Mouse (Mus musculus): ENCODE results near the gene Tmem9. TPM values are rescaled to one million over a fixed set of nuclear protein-coding genes. Genes with fewer than 3 reads are reported as not detected.

Gene Tmem9
- polyA plus RNA-seq, 1 experiment: 18.2 TPM

DNA sequence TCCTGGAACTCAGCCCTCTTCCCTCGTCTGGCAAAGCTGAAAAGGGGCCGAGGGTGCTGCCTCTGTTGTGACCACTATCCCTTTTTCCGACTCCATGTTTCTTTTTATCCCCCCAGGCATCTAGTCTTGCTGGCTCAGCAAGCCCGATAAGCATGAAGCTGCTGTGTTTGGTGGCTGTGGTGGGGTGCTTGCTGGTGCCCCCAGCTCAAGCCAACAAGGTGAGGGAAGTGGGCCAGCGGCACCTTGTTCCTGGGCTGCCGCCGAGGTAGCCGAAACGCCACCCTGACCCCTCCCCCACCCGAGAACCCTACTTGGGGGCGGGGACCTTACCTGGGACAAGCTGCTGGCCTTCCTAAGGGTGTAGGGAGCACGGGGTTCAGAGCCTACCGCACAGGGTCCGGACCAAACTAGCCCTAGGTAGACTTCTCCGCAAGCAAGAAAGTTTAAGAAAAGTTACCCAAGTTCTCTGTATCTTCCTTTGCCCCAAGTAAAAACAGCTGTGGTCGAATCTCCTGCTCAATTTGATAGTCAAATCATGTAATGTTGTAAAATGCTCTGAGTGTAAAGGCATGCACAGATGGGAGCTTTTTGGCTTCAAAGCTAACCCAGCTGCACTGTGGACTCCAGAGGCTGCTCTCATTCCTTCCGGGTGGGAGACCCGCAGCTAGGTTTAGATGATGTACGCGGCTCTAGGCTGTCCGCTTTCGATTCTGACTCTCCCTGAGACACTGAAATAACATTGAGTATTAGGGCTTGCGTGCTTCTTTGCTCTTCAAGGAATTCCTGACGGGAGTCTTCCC lies 10.6 kb downstream of the Tmem9 start:
- TF ChIP-seq CTCF (IDR thresholded peaks at IDR 0.05; ENCODE audit: low read depth, low read length) (no peak), POLR2A (IDR thresholded peaks at IDR 0.05; ENCODE audit: borderline replicate concordance, low read depth, low read length) (no peak)
- H3K27ac ChIP-seq (ENCODE audit: insufficient read depth, low read depth, low read length): no peak overlapping the region

DNA sequence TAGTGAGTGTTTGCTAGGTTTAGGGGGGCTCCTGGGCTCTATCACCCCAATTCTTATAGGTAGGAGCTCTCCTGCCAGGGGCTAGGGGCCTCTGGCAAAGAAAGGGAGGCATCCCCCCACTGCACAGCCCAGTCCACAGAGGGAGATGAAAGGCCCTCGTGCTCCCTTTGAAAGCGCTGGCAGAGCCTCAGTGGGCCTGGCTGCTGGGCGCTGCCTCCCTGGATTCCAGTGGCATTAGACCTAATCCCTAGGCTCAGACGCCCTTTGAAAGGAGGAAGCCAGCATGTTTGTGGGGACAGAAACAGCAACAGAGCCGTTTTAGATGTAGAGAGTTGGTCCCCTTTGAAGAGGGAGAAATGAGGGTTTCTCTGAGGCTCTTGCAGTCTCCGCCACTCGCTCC lies 22.3 kb downstream of the Tmem9 start:
- TF ChIP-seq POLR2A (IDR thresholded peaks at IDR 0.05; ENCODE audit: borderline replicate concordance, low read depth, low read length) (no peak), CTCF (IDR thresholded peaks at IDR 0.05; ENCODE audit: low read depth, low read length) (no peak)
- no peak overlapping the region for H3K27ac ChIP-seq (ENCODE audit: insufficient read depth, low read depth, low read length)
- no peak overlapping the region for H3K4me3 ChIP-seq (ENCODE audit: insufficient read depth, low read length)
- H3K4me1 ChIP-seq (ENCODE audit: control insufficient read depth, insufficient read depth, low read length): no peaks in the 10 kb centered on the region

More for the DNA sequence above, 10.6 kb downstream of the Tmem9 start:
- peak overlapping the region; percentile 78 for H3K4me3 ChIP-seq (ENCODE audit: insufficient read depth, low read length)
- peaks cover 6% of the 10 kb centered on the region for H3K4me1 ChIP-seq (ENCODE audit: control insufficient read depth, insufficient read depth, low read length)

DNA sequence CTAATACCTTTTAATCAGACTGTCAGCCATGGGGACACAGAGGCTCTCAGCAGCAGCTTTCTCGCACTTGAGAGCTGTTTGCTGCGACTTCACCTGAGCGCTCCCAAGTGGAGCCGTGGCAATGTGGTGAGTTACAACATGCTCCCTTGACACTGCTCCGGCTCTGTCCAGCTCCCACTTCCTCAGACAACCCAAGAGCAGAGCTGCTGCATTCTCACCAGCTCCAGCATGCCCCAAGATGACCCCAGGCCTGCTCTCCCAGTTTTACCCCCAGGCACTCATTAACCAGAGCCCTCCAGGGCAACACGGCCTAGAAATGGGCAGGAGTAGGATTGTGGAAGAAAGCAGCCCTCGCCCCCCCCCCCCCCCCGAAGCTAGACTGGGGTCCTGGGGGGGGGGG lies 23.7 kb downstream of the Tmem9 start:
- Histone ChIP-seq H3K4me3 (ENCODE audit: insufficient read depth, low read length) (no peak overlapping the region), H3K27ac (ENCODE audit: insufficient read depth, low read depth, low read length) (no peak overlapping the region), H3K4me1 (ENCODE audit: control insufficient read depth, insufficient read depth, low read length) (no peaks in the 10 kb centered on the region)
- no peak for TF ChIP-seq CTCF (IDR thresholded peaks at IDR 0.05; ENCODE audit: low read depth, low read length)
- no peak for TF ChIP-seq POLR2A (IDR thresholded peaks at IDR 0.05; ENCODE audit: borderline replicate concordance, low read depth, low read length)

DNA sequence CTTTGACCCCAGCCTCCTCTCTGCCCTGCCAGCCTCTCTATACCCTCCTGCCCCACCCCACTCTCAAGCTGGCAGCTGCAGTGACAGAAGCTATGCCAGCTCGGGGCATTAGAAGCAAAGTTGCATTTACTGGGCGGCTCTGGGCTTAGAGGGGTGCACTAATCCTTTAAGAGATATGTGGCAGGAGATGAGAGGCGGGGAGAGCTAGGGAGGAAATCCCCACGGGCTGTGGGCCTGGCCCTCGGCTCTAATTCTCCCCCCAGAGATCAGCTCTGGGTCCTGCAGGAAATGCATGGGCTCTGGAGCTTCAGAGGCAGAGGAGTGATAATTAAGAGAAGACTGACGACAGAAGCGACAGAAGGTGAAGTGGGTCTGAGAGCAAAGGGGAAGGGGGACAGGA lies 25.0 kb downstream of the Tmem9 start:
- H3K27ac ChIP-seq (ENCODE audit: insufficient read depth, low read depth, low read length): no peak overlapping the region
- H3K4me1 ChIP-seq (ENCODE audit: control insufficient read depth, insufficient read depth, low read length): no peaks in the 10 kb centered on the region
- TF ChIP-seq POLR2A (IDR thresholded peaks at IDR 0.05; ENCODE audit: borderline replicate concordance, low read depth, low read length): no peak
- TF ChIP-seq CTCF (IDR thresholded peaks at IDR 0.05; ENCODE audit: low read depth, low read length): no peak
- H3K4me3 ChIP-seq (ENCODE audit: insufficient read depth, low read length): no peak overlapping the region

DNA sequence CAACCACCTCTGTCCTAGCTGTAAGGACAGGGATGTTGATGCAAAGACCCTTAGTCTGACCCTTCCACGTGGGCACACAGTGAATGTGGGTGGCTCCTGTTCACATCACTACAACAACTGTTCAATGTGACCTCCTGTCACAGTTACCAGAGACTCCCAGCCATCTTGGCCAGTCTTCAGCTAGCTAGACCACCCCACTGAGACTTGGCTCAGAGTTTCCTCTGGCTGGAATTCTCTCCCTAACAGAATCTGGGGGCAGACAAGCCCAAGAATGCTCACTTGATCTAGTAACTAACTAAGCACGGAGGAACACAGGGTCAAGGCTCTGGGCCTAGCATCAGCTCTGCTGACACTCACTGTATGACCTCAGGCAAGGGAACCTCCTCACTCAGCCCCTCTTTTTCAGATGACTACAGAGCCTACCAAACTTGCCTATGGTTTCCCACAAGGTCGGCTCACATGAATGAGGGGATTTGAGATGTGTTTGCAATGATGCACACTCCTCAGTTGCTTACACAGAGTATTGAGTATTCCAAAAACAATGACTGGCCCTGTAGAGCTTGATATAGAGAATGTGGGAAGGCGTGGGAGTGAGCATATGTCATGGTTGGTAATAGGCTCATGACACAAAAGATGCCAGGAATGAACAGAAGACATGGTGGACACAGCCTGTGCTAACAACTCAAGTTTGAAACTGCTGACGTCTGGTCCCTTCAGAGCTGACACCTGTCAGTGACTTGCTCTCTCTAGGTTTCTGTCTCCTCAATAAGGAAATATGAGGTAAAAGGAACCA lies 31.0 kb downstream of the Tmem9 start:
- Histone ChIP-seq H3K27ac (ENCODE audit: insufficient read depth, low read depth, low read length) (no peak overlapping the region), H3K4me1 (ENCODE audit: control insufficient read depth, insufficient read depth, low read length) (no peaks in the 10 kb centered on the region), H3K4me3 (ENCODE audit: insufficient read depth, low read length) (no peak overlapping the region)
- TF ChIP-seq CTCF (IDR thresholded peaks at IDR 0.05; ENCODE audit: low read depth, low read length): no peak
- no peak for TF ChIP-seq POLR2A (IDR thresholded peaks at IDR 0.05; ENCODE audit: borderline replicate concordance, low read depth, low read length)

DNA sequence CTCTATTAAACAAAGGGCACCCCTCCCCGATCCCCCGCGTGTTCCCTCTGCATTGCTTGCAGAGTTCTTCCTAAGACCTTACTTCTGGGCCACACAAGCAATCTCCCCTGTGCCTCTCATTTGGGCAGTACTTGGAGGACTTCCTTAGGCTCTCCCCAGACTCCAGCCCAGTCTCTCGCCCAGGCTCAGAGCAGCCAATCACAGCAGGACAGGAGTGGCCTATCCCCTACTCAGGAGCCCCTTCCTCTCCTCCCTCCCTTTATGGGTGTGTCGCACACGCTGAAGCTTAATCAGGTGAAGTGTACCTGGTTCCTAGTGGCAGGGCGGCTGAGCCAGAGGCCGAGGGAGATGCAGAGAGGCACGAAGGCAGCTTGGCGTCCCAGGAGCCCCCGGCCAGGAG lies 32.5 kb downstream of the Tmem9 start:
- no peaks in the 10 kb centered on the region for H3K4me1 ChIP-seq (ENCODE audit: control insufficient read depth, insufficient read depth, low read length)
- H3K4me3 ChIP-seq (ENCODE audit: insufficient read depth, low read length): no peak overlapping the region
- TF ChIP-seq POLR2A (IDR thresholded peaks at IDR 0.05; ENCODE audit: borderline replicate concordance, low read depth, low read length) (no peak), CTCF (IDR thresholded peaks at IDR 0.05; ENCODE audit: low read depth, low read length) (no peak)
- H3K27ac ChIP-seq (ENCODE audit: insufficient read depth, low read depth, low read length): no peak overlapping the region

DNA sequence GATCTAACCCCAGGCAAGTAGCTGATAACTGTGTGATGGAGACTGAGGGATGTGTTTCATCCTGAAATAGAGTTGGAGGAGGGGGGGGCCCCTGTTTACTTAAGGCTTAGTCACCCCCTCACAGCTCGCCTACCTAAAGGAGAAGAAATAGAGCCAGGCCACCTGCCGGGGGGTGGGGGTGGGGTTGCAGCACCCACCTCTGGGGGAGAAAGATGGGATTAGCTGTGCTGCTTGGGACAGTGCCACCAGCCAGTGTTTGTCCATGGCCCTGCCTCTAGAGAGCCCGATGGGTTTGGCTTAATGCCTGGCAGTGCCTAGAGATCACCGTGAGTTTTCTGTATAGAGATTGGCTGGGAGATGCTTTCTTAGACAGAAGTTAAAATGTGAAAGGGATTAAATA lies 32.9 kb downstream of the Tmem9 start:
- Histone ChIP-seq H3K27ac (ENCODE audit: insufficient read depth, low read depth, low read length) (no peak overlapping the region), H3K4me3 (ENCODE audit: insufficient read depth, low read length) (no peak overlapping the region), H3K4me1 (ENCODE audit: control insufficient read depth, insufficient read depth, low read length) (no peaks in the 10 kb centered on the region)
- TF ChIP-seq CTCF (IDR thresholded peaks at IDR 0.05; ENCODE audit: low read depth, low read length) (no peak), POLR2A (IDR thresholded peaks at IDR 0.05; ENCODE audit: borderline replicate concordance, low read depth, low read length) (no peak)

DNA sequence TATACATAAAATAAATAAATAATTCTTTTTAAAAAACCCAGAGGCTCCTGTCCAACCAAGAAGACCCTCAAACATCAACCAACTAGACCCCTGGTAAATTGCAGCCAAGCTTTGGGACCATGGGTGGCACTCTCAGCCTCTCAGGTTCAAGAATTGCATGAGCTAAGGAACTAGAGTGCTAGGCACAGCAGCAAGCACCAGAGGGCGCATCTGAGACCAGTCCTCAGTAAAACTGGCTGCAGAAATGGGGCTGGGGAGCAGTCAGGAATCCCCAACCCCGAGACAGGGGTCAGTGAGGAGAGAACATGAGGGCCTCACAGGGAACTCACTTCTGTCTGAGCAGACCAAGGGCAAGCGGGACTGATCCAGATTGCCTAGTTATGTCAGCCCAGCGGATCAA lies 37.8 kb downstream of the Tmem9 start:
- TF ChIP-seq POLR2A (IDR thresholded peaks at IDR 0.05; ENCODE audit: borderline replicate concordance, low read depth, low read length) (no peak), CTCF (IDR thresholded peaks at IDR 0.05; ENCODE audit: low read depth, low read length) (peak; percentile 67)

DNA sequence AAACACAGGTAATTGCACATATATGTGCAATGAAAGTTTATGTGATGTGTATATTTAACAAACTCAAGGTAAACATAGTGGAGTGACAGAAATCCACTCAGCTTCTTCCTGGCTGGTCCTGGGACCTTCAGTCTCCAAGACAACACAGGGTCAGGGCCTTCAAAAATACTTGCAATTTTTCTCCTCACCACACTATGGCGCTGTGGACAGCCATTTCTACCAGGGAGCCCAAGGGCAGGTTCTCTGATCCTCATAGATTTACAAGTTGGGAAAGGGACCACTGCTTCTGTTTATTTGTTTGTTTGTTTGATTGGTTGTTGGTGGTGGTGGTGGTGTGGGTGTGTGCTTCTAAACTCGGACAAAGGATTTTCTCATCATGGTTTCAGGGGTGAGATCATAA lies 39.5 kb downstream of the Tmem9 start:
- Histone ChIP-seq H3K4me1 (ENCODE audit: control insufficient read depth, insufficient read depth, low read length) (no peaks in the 10 kb centered on the region), H3K4me3 (ENCODE audit: insufficient read depth, low read length) (no peak overlapping the region), H3K27ac (ENCODE audit: insufficient read depth, low read depth, low read length) (no peak overlapping the region)
- no peak for TF ChIP-seq CTCF (IDR thresholded peaks at IDR 0.05; ENCODE audit: low read depth, low read length)
- no peak for TF ChIP-seq POLR2A (IDR thresholded peaks at IDR 0.05; ENCODE audit: borderline replicate concordance, low read depth, low read length)

More for the DNA sequence above, 37.8 kb downstream of the Tmem9 start:
- Histone ChIP-seq H3K4me3 (ENCODE audit: insufficient read depth, low read length) (no peak overlapping the region), H3K27ac (ENCODE audit: insufficient read depth, low read depth, low read length) (no peak overlapping the region), H3K4me1 (ENCODE audit: control insufficient read depth, insufficient read depth, low read length) (no peaks in the 10 kb centered on the region)

DNA sequence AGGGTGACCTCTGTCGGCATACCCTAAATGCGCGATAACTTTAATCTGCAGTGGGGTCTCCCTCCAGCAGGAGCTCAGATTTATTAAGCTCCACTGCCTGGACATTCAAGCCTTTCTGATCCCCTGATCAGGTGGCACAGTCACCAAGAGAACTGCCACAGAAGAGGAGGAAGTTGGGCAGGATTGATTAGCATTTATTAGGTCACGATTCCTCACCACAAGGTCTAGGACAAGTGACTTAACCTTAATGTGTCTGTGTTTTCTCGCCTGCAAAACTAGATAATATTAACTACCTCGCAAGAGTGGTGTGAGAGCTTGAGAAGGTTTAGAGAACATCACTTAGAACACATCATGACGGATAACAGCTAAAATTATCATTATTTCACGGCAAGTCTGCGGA lies 39.9 kb downstream of the Tmem9 start:
- Histone ChIP-seq H3K4me1 (ENCODE audit: control insufficient read depth, insufficient read depth, low read length) (no peaks in the 10 kb centered on the region), H3K27ac (ENCODE audit: insufficient read depth, low read depth, low read length) (no peak overlapping the region), H3K4me3 (ENCODE audit: insufficient read depth, low read length) (no peak overlapping the region)
- no peak for TF ChIP-seq POLR2A (IDR thresholded peaks at IDR 0.05; ENCODE audit: borderline replicate concordance, low read depth, low read length)
- TF ChIP-seq CTCF (IDR thresholded peaks at IDR 0.05; ENCODE audit: low read depth, low read length): no peak
